Mouse (Mus musculus) cortical plate, adult 2 months (tissue): ENCODE measurements at regions not wholly inside any gene's neighbourhood (a gene's known extent, or its start where the extent isn't known, plus 50 kb on each side); places are given as distances from the start of the nearest gene placed in this dataset.

ENCODE experiments used
- CTCF ChIP-seq: fragments of 200-500 bp; IDR thresholded peaks from 2 replicates; pipeline ENCODE4 v1.5.1; 2011; ENCODE audit warnings: mild to moderate bottlenecking, control low read depth, low read length; ENCODE audit not compliant: insufficient read depth; ENCODE audit errors: extremely low read depth
- POLR2A ChIP-seq: fragments of 200-500 bp; IDR thresholded peaks from 2 replicates; pipeline ENCODE4 v1.6.1; 2011; ENCODE audit warnings: mild to moderate bottlenecking, low read length, control low read depth; ENCODE audit not compliant: insufficient read depth; ENCODE audit errors: extremely low read depth

GRCm38 (mm10) chr3:35071046-35071445, 420.8 kb downstream of the Sox2 start:
- no peak for TF ChIP-seq POLR2A
- TF ChIP-seq CTCF: no peak
